ENCODE assay signal across 8 mouse cellular contexts in the genomic region with DNA sequence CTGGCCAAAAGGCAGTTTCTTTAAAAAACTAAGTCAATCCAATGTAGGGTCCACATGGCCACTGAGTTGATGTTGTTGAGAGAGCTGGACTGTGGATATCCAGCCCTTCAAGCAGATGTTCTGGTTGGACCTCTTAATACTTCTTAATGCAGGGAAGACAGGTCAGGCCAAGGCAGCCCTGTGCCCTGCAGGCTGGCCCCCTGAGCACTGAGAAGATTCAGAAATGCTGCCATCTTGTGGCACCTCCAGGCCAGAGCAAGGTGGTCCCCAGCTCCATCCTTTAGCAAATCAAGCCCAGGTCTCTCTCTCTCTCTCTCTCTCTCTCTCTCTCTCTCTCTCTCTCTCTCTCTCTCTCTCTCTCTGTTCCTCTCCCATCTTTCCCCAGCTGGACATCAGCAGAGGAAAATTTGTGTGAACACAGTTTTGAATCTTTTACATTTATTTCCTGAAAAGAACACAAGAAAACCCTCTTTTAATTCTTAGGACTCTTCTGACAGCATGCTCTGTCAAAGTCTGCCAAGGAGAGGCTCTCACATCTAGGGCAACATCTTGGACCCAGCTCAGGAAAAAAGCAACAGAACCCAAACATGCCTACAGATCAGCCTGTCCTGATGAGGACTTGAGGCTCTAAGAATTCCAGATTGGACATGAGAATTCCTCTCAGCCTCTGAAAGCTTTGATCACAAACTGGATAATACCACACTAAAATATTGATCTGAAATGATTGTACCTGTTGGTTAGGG.
DNase-seq lines count a peak whose midpoint lies in the region; ATAC-seq and TF ChIP-seq lines count a peak whose summit lies in the region.

No protein-coding gene starts in this region.

- ATAC-seq in cerebellum, adult (ENCODE audit: insufficient number of reproducible peaks, low FRiP score, low TSS enrichment) = no peak

- H3K27ac ChIP-seq in embryonic fibroblast, embryonic 13.5 days (ENCODE audit: insufficient read depth, low read length) = no peak overlapping the region

- peak; percentile 4 to 5 for DNase-seq in cerebellum, adult 18-20 months
- DNase-seq in right cerebral cortex, postnatal 14 days = peak; percentile 40
- no peak for DNase-seq in right cerebral cortex, postnatal 36 days (ENCODE audit: low spot score in 2 of 2)
- DNase-seq in kidney, adult 9 months = peak; percentile 39
- DNase-seq in mesoderm, embryonic 11.5 days (ENCODE audit: low read depth, low spot score) = peak; percentile 63
- peak; percentile 45 for DNase-seq in thymus, postnatal 25 days

- no peak for TF ChIP-seq POLR2A in embryonic fibroblast, embryonic 13.5 days (IDR thresholded peaks at IDR 0.05; ENCODE audit: low read depth, low read length)

- H3K4me1 ChIP-seq in embryonic fibroblast, embryonic 13.5 days (ENCODE audit: control insufficient read depth, insufficient read depth, low read length) = no peaks in the 10 kb centered on the region

- H3K4me3 ChIP-seq in embryonic fibroblast, embryonic 13.5 days (ENCODE audit: insufficient read depth, low read length) = no peak overlapping the region

- peak; percentile 66; the same call in 1 of the 2 replicates for TF ChIP-seq CTCF in embryonic fibroblast, embryonic 13.5 days (IDR thresholded peaks at IDR 0.05; ENCODE audit: borderline replicate concordance, insufficient read depth, low read length)

Comparison
In these comparisons a context has a peak if more than half of its experiments do, and no peak if none do; other contexts are left out.
1. DNase-seq: peak in cerebellum, adult 18-20 months (2 of 2), right cerebral cortex, postnatal 14 days (single experiment), kidney, adult 9 months (single experiment), mesoderm, embryonic 11.5 days (single experiment) and thymus, postnatal 25 days (single experiment); none in right cerebral cortex, postnatal 36 days (0 of 2).